Mouse (Mus musculus): Measurements from ENCODE around the gene Syap1. TPM values are rescaled to one million over a fixed set of nuclear protein-coding genes. Genes with fewer than 3 reads are reported as not detected.
"Not testable (repeated sequence)": the region's sequence is repeated elsewhere in the genome, so short reads cannot be mapped to it uniquely, and the experiment has no call there.

Syap1 gene
- 81.9 and 85.0 TPM in 2 replicates for total RNA-seq (2021)
- long read RNA-seq, transcript Syap1-201 (9 exons, 2,087 nt): major isoform, 102 of 115 reads
- long read RNA-seq, partial matches to known transcripts: 6 of 115 reads
- long read RNA-seq, other reads (novel, unspliced or antisense): 7 of 115 reads

GRCm38 (mm10) chrX:162887931-162888511 is at the start of gene Syap1:
Gene Syap1, minus strand, starts transcription at chrX:162888447.
- DNase-seq: peak; percentile 86

DNA sequence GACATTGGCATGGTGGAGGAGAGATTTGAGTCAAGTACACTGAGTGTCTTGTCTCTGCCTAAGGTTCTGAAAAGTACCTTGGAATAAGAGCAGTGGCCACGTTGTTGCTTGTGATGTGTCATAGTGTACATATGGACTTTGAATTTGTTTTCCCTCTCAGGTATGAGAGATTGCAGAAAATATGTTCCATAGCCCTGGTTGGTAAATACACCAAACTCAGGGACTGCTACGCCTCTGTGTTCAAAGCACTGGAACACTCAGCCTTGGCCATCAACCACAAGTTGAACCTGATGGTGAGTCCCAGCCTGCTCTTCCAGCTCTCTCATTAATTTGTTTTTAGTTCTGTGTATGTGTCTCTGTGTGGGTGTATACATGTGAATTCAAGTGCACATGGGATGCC is 43.2 kb upstream of the Syap1 start:
- DNase-seq: no peak

- DNase-seq: no peak
Measured at GRCm38 (mm10) chrX:162921487-162922125, 33.4 kb upstream of the Syap1 start.

DNA sequence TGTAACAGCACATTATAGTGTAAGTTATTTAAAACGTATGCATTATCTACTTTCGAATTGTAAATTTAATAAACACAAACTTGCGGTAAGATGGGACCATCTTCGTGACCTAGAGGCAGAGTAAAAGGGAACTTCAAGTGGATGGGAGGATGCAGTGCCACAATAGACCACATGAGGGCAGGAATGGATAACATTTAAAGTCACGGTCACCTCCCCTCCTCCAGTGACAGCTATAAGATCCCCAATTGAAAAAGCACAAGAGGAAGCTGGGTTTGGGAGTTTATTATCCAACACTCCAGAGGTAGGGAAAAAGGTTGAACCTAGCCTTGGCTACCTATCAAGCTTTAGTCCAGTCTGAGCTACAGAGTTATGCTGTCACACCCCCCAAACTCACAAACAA is 27.4 kb upstream of the Syap1 start:
- peak; percentile 32 for DNase-seq

- DNase-seq: no peak
Measured at GRCm38 (mm10) chrX:162913651-162914050, 25.4 kb upstream of the Syap1 start.

DNA sequence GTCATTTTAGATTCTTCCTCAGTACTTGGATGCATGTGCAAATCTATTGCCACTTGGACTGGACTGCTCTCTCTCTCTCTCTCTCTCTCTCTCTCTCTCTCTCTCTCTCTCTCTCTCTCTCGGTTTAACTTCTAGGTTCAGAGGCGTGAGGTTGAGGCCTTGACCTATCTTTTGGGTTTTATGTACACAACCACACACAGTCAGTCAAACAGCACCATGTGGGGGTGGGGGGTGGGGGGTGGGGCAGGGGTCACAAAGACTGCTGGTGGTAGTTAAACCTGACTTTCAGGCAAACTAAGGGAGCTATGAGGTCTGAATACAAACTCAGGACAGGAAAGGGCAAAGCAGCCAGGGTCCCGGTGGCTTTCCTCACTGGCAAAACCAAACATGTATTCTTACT is 19.3 kb upstream of the Syap1 start:
- DNase-seq: no peak

GRCm38 (mm10) chrX:162902040-162902734 is 13.9 kb upstream of the Syap1 start:
- peak; percentile 17 for DNase-seq

DNA sequence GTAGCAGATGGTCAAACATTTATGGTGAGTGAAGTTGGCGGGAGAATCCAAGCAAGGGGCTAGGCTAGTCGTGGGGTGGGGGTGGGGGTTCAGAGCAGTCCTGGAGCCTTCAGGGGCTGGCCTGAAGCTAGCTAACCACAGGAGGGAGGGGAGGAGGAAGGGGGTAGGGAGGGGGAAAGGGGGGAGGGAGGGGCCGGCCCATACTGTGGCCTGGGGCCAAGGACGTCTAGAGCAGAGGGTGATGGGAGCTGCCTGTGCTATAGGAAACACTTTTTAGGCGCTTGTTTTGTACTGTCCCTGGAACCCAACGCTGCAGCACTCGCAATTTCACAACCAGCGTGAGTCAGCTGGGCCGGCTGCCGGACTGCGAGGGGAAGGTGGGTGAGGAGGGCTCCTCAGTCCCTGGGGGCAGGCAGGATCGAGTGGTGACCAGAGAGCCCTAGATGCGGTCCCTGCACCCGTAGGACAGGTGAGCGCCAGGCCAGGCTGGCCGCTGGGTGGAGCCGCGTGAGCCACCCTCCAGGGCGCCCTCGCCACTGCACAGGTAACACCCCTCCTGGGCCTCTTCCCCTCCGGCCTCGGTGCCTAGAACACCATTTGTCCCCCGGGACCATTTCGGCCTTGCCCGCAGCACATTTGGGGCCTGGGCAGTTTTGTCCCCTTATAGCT is 13.3 kb upstream of the Syap1 start:
- DNase-seq: peak; percentile 53

- DNase-seq: no peak
Measured at GRCm38 (mm10) chrX:162900938-162901337, 12.7 kb upstream of the Syap1 start, which contains the start of gene Ctps2. Gene Ctps2, plus strand, starts transcription at chrX:162901238.

DNA sequence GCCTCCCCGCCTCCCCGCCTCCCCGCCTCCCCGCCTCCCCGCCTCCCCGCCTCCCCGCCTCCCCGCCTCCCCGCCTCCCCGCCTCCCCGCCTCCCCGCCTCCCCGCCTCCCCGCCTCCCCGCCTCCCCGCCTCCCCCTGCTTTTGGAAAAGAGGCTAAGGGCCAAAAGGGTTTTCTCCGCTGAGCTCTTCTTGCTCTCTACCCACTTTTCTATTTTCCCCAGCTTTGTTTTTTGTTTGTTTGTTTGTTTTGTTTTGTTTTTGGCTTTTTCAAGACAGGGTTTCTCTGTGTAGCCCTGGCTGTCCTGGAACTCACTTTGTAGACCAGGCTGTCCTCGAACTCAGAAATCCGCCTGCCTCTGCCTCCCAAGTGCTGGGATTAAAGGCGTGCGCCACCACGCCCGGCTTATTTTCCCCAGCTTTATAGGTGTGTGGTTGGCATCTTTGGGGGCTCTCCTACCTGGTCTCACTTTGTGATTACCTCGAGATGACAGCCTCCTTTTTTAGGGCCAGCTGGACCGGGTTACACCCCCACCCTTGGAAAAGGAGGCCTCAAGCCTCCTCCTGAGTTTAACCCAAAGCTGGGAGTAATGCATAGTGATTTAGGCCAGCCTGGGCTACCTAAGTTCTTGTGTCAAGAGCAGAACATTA is 452 bp upstream of the Syap1 start:
- DNase-seq: not testable (repeated sequence)

DNA sequence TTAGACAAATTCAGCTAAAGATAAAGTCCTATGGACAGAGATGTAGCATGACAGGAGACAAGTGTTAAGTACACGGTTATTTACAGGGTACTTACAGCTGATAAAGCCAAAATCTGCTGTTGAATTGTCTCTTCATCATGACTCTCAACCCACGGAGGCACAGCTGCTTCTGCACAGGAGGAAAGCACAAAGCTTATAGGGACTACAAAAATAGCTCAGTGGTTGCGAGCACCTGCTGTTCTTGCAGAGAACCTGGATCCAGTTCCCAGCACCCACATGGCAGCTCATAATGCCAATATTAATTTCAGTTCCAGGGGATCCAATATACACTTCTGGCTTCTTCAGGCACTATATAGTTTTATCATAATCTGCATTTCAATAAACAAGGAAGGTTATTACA is 10.0 kb downstream of the Syap1 start:
- DNase-seq: no peak

DNA sequence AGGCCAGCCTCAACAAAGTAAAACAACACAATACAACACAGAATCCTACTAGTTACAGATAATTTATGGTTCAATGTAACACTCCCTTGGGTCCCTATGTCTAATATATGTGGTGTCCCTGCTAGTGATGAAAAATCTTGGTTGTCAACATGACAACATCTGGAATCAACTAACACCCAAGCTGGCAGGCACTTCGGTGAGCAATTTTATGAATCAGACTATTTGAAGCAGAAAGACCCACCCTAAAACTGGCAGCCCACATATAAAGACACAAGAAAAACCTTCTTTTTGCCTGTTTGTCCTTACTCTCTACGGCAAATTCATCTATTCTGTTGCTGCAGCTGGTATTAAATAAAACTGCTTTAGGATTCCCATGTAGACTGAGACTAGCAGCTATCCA is 14.5 kb downstream of the Syap1 start:
- no peak for DNase-seq

DNA sequence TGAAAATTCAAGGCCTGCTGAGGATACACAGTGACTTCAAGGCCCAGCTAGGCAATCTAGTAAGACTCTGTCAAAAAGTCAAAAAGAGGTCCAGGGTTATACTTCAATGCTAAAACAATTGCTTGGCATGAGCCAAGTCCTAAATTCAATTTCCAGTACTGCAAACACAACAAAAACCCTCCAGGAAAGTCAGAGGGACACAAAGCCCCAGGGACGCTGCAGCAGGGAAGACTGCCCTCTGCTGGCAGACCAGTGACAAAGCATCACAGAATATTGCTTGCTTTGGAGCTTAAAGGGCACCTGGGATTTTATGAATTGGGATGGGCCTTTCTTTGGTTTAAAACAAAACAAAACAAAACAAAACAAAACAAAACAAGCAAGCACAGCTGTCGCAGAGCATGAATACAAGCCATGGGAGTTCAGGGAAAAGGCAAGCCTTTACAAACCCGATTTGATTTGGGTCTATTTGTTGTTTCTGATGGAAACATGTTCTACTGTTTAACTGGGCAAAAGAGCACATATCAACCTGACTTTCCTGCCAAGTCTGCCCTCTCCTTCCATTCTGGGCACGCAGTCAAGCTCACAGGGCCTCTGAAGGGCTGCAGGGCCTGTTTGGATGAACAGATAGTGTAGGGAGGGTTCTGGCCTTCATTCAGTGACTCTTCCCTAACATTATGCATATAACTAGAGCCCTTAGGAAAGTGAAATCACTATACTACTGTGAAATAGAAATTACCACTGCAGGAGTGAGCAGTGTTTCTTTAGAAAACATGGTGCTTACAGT is 16.3 kb downstream of the Syap1 start:
- DNase-seq: peak; percentile 39

DNA sequence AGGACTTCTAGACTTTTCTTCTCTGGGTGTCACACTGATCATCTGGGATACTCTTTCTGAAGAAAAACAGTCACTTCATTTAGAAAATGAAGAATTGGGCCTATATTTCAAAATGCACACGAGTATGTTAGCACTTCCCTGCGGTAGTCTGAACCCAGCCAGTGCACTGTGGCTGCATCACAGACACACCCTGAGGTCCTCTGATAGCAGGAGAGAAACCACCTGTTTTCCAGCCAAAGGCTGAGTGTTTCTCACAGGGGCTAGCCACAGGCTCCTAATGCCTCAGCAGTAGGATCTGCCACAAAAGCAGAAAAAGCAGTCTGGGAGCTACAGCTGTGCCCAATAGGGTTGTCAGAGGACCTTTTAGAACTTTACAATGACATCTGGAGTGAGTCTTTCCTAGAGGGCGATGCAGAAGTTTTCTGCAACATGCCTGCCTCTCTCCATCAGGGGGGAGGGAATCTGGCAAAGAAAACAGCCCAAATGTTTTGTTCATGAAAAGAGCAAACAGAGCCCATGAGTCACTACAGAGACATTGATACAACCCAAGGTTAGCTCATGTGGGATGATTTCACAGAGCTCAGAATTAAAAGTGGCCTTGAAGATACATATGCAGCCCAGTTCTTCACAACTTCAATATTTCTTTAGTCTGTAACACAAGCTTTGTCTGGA is 19.8 kb downstream of the Syap1 start:
- peak; percentile 5 for DNase-seq

- no peak for DNase-seq
Measured at GRCm38 (mm10) chrX:162848682-162849081, 39.6 kb downstream of the Syap1 start.

- DNase-seq: no peak
Measured at GRCm38 (mm10) chrX:162845531-162845930, 42.7 kb downstream of the Syap1 start.

DNA sequence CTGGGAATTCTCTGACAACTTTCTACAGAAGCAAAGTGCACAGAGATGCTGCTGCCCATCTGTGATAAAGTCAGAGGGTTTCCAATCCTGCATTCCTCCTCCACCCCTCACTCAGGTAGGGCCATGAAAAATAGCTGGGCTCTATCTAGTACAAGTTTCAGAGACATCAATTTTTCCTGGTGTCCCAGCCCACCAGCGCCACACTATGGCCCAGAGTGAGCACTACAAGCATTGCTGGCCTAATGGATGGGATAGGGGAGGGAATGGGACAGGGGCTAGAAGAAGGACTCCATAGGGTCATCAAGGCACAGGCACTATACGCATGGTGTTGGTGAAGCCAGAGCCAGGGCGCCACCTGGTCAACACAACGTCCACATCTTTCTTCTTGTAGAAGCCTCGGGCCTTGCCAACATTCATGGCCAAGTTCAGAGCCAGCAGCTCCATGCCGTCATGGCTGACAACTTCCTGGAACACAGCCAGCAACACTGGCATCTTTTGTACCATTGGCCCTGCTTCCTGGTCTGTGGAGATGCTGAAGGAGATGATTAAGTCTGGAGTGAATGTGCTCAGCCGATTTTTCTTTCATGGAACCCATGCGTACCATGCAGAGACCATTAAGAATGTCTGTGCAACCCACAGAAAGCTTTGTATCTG is 43.7 kb downstream of the Syap1 start:
- DNase-seq: no peak

- DNase-seq: no peak
Measured at GRCm38 (mm10) chrX:162832101-162832500, 56.1 kb downstream of the Syap1 start.

- no peak for DNase-seq
Measured at GRCm38 (mm10) chrX:162831542-162831941, 56.7 kb downstream of the Syap1 start.

GRCm38 (mm10) chrX:162831036-162831435 is 57.2 kb downstream of the Syap1 start:
- no peak for DNase-seq
